Mouse (Mus musculus): Measurements from ENCODE around the gene Ppie.
"Not testable (repeated sequence)": the region's sequence is repeated elsewhere in the genome, so short reads cannot be mapped to it uniquely, and the experiment has no call there.

The Ppie gene
- long read RNA-seq, experiment 1, transcript Ppie-201 (10 exons, 1,188 nt) = major isoform, 61 of 71 reads
- long read RNA-seq, experiment 1, partial matches to known transcripts = 3 of 71 reads
- long read RNA-seq, experiment 1, other reads (novel, unspliced or antisense) = 7 of 71 reads
- long read RNA-seq, experiment 2, transcript Ppie-201 (10 exons, 1,188 nt) = major isoform, 88 of 102 reads
- long read RNA-seq, experiment 2, partial matches to known transcripts = 6 of 102 reads
- long read RNA-seq, experiment 2, other reads (novel, unspliced or antisense) = 8 of 102 reads

- intact Hi-C loops (cut with DNase I) = no loop called here
These were observed at the start of gene Ppie for GRCm38 (mm10) chr4:123139513-123140154. Gene Ppie (minus strand): TSS chr4:123139951.

- intact Hi-C loops (cut with DNase I) = no loop called here
These were observed 45.1 kb upstream of the Ppie start for GRCm38 (mm10) chr4:123184816-123185215.

GRCm38 (mm10) chr4:123183239-123184056, 43.7 kb upstream of the Ppie start:
- intact Hi-C loops (cut with DNase I) = no loop called here

GRCm38 (mm10) chr4:123182328-123183238, 42.8 kb upstream of the Ppie start, which contains the start of gene Hpcal4:
Gene Hpcal4 (plus strand): TSS chr4:123183227.
- intact Hi-C loops (cut with DNase I) = no loop called here

GRCm38 (mm10) chr4:123171811-123172210, 32.1 kb upstream of the Ppie start:
- intact Hi-C loops (cut with DNase I) = no loop called here

- intact Hi-C loops (cut with DNase I) = no loop called here
These were observed 24.4 kb upstream of the Ppie start for GRCm38 (mm10) chr4:123164157-123164556.

- intact Hi-C loops (cut with DNase I) = no loop called here
These were observed 22.7 kb upstream of the Ppie start for GRCm38 (mm10) chr4:123162305-123162917.

- intact Hi-C loops (cut with DNase I) = not testable (repeated sequence)
These were observed 21.5 kb upstream of the Ppie start for GRCm38 (mm10) chr4:123161251-123161650.

GRCm38 (mm10) chr4:123160571-123160970, 20.8 kb upstream of the Ppie start:
- intact Hi-C loops (cut with DNase I) = no loop called here

GRCm38 (mm10) chr4:123155840-123156239, 16.1 kb upstream of the Ppie start:
- intact Hi-C loops (cut with DNase I) = loop anchor here (2.0 to 5.0 kb wide), 2 partner anchors 46 to 99 kb away; partner anchors contain the start of gene Nt5c1a

- intact Hi-C loops (cut with DNase I) = loop anchor here (5.0 kb wide), 1 partner anchor 47 kb away; the partner anchor contains the start of gene Nt5c1a
These were observed 15.7 kb upstream of the Ppie start for GRCm38 (mm10) chr4:123155427-123155826.

GRCm38 (mm10) chr4:123155004-123155403, 15.3 kb upstream of the Ppie start:
- intact Hi-C loops (cut with DNase I) = loop anchor here (5.0 kb wide), 1 partner anchor 47 kb away; the partner anchor contains the start of gene Nt5c1a

GRCm38 (mm10) chr4:123152976-123153375, 13.2 kb upstream of the Ppie start:
- intact Hi-C loops (cut with DNase I) = no loop called here

GRCm38 (mm10) chr4:123152003-123152402, 12.3 kb upstream of the Ppie start:
- intact Hi-C loops (cut with DNase I) = no loop called here

GRCm38 (mm10) chr4:123147446-123148150, 7.8 kb upstream of the Ppie start:
- intact Hi-C loops (cut with DNase I) = no loop called here

- intact Hi-C loops (cut with DNase I) = no loop called here
These were observed 2.2 kb downstream of the Ppie start for GRCm38 (mm10) chr4:123137551-123137950.

GRCm38 (mm10) chr4:123127051-123127450, 12.7 kb downstream of the Ppie start:
- intact Hi-C loops (cut with DNase I) = no loop called here

- intact Hi-C loops (cut with DNase I) = no loop called here
These were observed 13.1 kb downstream of the Ppie start for GRCm38 (mm10) chr4:123126626-123127025.

- intact Hi-C loops (cut with DNase I) = no loop called here
These were observed 18.5 kb downstream of the Ppie start for GRCm38 (mm10) chr4:123121286-123121685.

- intact Hi-C loops (cut with DNase I) = not testable (repeated sequence)
These were observed 23.1 kb downstream of the Ppie start for GRCm38 (mm10) chr4:123116640-123117039.

Measured in adrenal gland (tissue).